Mouse (Mus musculus): Measurements from ENCODE around the gene Ccdc86. TPM values are rescaled to one million over a fixed set of nuclear protein-coding genes. Genes with fewer than 3 reads are reported as not detected.
A peak's percentile ranks its signal among the peaks of the same experiment; 100 is the strongest.

Ccdc86 gene
- polyA plus RNA-seq, 1 experiment from 2014 or later, result 19.4 TPM

GRCm38 (mm10) chr19:10924220-10924619 is 24.8 kb downstream of the Ccdc86 start:
- no peak overlapping the region for H3K4me2 ChIP-seq (replicated peaks)
- H3K9me3 ChIP-seq, result no peaks in the 10 kb centered on the region
- no peaks in the 10 kb centered on the region for H3K4me1 ChIP-seq
- H3K9ac ChIP-seq (replicated peaks), result no peak overlapping the region
- no peak for ATAC-seq (replicated peaks)
- H3K36me3 ChIP-seq, result no peaks in the 10 kb centered on the region
- no peak overlapping the region for H3K4me3 ChIP-seq
- 75% methylated on average over 4 of the region's 4 CpGs for WGBS
- no peak overlapping the region for H3K27ac ChIP-seq (replicated peaks)
- H3K27me3 ChIP-seq, result no peaks in the 10 kb centered on the region

GRCm38 (mm10) chr19:10921058-10921457 is 28.0 kb downstream of the Ccdc86 start:
- no peak for ATAC-seq (replicated peaks)
- no peaks in the 10 kb centered on the region for H3K27me3 ChIP-seq
- no peak overlapping the region for H3K4me3 ChIP-seq
- WGBS, result 79% methylated on average over 3 of the region's 3 CpGs
- H3K9me3 ChIP-seq, result no peaks in the 10 kb centered on the region
- no peaks in the 10 kb centered on the region for H3K36me3 ChIP-seq
- no peaks in the 10 kb centered on the region for H3K4me1 ChIP-seq
- no peak overlapping the region for H3K4me2 ChIP-seq (replicated peaks)
- no peak overlapping the region for H3K9ac ChIP-seq (replicated peaks)
- H3K27ac ChIP-seq (replicated peaks), result no peak overlapping the region

DNA sequence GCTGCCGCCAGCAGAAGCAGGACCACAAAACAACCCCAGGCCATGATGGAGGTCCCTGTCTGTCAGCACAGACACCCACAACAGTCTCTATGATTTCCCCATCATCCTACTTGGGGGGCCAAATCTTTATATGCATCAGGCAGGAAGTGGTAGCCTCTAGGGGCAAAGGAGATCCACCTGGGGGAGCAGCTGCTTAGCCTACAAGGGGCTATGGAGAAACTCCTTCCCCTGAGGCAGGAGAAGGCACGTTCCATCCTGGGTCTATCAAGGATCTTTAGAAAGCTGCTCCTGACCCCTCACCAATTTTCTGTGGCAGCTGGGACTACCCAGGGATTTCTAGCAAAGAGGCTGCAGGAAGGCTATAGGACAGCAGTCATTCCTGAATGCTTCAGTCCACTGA is 28.5 kb downstream of the Ccdc86 start, which contains the start of gene Zp1:
TSS of gene Zp1 (minus strand) at position 101 of the 400 bp plus-strand sequence.
- Histone ChIP-seq H3K9me3 (no peaks in the 10 kb centered on the region), H3K4me1 (no peaks in the 10 kb centered on the region), H3K27ac (replicated peaks) (no peak within 1 kb of the TSS), H3K36me3 (no peaks in the 10 kb centered on the region), H3K9ac (replicated peaks) (no peak within 1 kb of the TSS), H3K4me3 (no peak within 1 kb of the TSS), H3K4me2 (replicated peaks) (no peak within 1 kb of the TSS), H3K27me3 (no peaks in the 10 kb centered on the region)
- 82% methylated on average over 2 of the region's 2 CpGs for WGBS
- ATAC-seq (replicated peaks), result no peak

- 88% methylated on average over 10 of the region's 10 CpGs for WGBS
- no peak overlapping the region for H3K4me3 ChIP-seq
- H3K4me1 ChIP-seq, result no peaks in the 10 kb centered on the region
- no peak overlapping the region for H3K9ac ChIP-seq (replicated peaks)
- H3K27me3 ChIP-seq, result no peaks in the 10 kb centered on the region
- no peak overlapping the region for H3K4me2 ChIP-seq (replicated peaks)
- no peak overlapping the region for H3K27ac ChIP-seq (replicated peaks)
- H3K36me3 ChIP-seq, result no peaks in the 10 kb centered on the region
- H3K9me3 ChIP-seq, result no peaks in the 10 kb centered on the region
- peak; percentile 35; the same call in 1 of the 2 replicates for ATAC-seq (replicated peaks)
These were observed 30.6 kb downstream of the Ccdc86 start for GRCm38 (mm10) chr19:10918321-10918991.

DNA sequence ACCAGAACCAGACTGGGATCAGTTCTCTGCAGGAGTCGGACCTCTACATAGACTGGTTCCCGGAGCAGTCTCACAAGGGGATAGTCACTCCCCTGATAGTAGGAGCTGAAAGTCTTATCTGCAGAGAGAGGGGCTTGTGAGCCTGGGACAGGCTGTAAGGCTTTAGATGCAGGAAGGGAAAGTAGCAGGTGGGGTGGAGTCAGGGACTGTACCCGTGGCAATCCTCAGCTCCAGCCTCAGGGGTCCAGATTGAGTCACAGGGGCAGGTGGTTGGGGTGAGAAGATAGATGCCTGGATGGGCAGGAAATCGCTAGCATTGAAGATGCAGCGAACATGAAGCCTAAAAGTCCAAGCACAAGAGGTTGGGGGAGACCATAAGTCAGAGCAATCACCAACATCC is 32.6 kb downstream of the Ccdc86 start:
- no peak overlapping the region for H3K4me2 ChIP-seq (replicated peaks)
- H3K27me3 ChIP-seq, result no peaks in the 10 kb centered on the region
- H3K27ac ChIP-seq (replicated peaks), result no peak overlapping the region
- H3K9me3 ChIP-seq, result no peaks in the 10 kb centered on the region
- WGBS, result 70% methylated on average over 5 of the region's 5 CpGs
- no peak overlapping the region for H3K4me3 ChIP-seq
- H3K36me3 ChIP-seq, result no peaks in the 10 kb centered on the region
- H3K4me1 ChIP-seq, result no peaks in the 10 kb centered on the region
- ATAC-seq (replicated peaks), result no peak
- no peak overlapping the region for H3K9ac ChIP-seq (replicated peaks)

DNA sequence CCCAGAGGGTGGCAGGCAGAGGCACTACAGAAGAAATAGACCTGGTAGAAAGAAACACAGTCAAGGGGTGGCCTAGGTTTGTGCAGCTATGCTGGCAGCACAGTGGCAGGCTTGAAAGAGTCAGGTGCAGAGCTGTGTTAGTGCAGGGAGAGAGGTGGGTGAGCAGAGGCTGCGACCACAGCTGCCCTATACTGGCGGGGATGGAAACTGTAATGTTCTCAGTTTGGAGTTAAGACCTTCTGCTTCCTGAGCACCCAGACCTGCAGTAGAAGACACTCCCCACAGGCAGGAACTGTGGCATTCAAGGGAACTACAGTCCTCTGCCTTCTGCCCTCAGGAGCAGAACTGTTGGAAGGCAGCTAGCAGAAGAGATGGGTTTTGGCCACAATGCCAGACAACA is 34.2 kb downstream of the Ccdc86 start:
- WGBS, result 78% methylated on average over 2 of the region's 2 CpGs
- no peak overlapping the region for H3K9ac ChIP-seq (replicated peaks)
- no peak overlapping the region for H3K4me3 ChIP-seq
- H3K27me3 ChIP-seq, result no peaks in the 10 kb centered on the region
- no peaks in the 10 kb centered on the region for H3K9me3 ChIP-seq
- no peaks in the 10 kb centered on the region for H3K4me1 ChIP-seq
- ATAC-seq (replicated peaks), result no peak
- H3K36me3 ChIP-seq, result no peaks in the 10 kb centered on the region
- H3K27ac ChIP-seq (replicated peaks), result no peak overlapping the region
- H3K4me2 ChIP-seq (replicated peaks), result no peak overlapping the region

- 79% methylated on average over 7 of the region's 7 CpGs for WGBS
- Histone ChIP-seq H3K9me3 (no peaks in the 10 kb centered on the region), H3K9ac (replicated peaks) (no peak overlapping the region), H3K36me3 (no peaks in the 10 kb centered on the region), H3K27me3 (no peaks in the 10 kb centered on the region), H3K4me1 (no peaks in the 10 kb centered on the region), H3K4me3 (no peak overlapping the region), H3K4me2 (replicated peaks) (no peak overlapping the region), H3K27ac (replicated peaks) (no peak overlapping the region)
- ATAC-seq (replicated peaks), result no peak
These were observed 34.8 kb downstream of the Ccdc86 start for GRCm38 (mm10) chr19:10914291-10914690.

DNA sequence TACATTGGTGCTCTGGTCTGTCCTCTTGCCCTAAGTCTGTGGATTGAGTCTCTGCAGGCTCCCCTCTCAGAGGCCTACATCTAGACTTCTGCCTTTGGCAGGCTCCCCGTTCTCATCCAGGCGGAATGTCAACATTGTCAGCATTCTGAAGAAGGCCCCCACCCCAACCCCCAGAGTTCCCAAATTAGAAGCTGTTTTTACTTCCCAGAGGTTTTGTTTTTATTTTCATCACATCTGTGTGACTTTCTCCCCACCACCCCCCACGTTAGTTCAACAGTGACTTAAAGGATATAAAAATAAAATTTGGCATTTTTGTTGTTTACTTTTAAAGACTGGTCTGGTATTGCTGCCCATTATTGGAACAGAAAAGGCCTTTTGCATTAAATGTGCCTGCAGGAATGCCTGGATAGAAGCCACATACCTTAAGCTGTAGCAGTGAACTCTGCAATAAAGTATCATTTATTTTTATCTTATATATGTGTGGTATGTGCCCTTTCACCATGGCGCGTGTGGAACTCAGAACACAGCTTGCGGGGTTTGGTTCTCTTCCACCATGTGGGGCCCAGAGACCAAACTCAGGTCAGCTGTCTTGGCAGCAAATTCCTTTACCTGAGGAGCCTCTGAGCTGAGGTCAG is 39.9 kb downstream of the Ccdc86 start:
- H3K27ac ChIP-seq (replicated peaks), result no peak overlapping the region
- H3K4me1 ChIP-seq, result no peaks in the 10 kb centered on the region
- WGBS, result 83% methylated on average over 6 of the region's 6 CpGs
- no peaks in the 10 kb centered on the region for H3K27me3 ChIP-seq
- no peak overlapping the region for H3K4me2 ChIP-seq (replicated peaks)
- peaks cover 27% of the 10 kb centered on the region for H3K36me3 ChIP-seq
- no peak overlapping the region for H3K9ac ChIP-seq (replicated peaks)
- ATAC-seq (replicated peaks), result no peak
- H3K4me3 ChIP-seq, result no peak overlapping the region
- H3K9me3 ChIP-seq, result no peaks in the 10 kb centered on the region

- no peak overlapping the region for H3K27ac ChIP-seq (replicated peaks)
- H3K36me3 ChIP-seq, result peaks cover 40% of the 10 kb centered on the region
- H3K4me3 ChIP-seq, result no peak overlapping the region
- H3K27me3 ChIP-seq, result no peaks in the 10 kb centered on the region
- ATAC-seq (replicated peaks), result peak; percentile 57
- no peak overlapping the region for H3K9ac ChIP-seq (replicated peaks)
- H3K4me1 ChIP-seq, result no peaks in the 10 kb centered on the region
- H3K4me2 ChIP-seq (replicated peaks), result no peak overlapping the region
- 59% methylated on average over 3 of the region's 3 CpGs for WGBS
- no peaks in the 10 kb centered on the region for H3K9me3 ChIP-seq
These were observed 41.2 kb downstream of the Ccdc86 start for GRCm38 (mm10) chr19:10907891-10908290.

DNA sequence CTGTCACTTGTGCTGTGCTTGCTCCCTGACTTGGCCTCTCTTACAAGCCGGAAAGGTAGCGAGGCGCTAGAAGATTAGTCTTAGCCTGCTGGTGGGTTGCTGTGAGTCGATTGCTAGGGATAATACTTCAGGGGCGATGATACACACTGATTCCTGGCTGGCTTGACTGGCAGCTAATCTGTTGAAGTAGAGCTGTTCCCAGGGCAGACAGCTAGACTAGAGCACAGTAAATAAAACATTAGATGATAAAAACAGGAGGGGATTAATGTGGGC is 43.4 kb downstream of the Ccdc86 start:
- no peaks in the 10 kb centered on the region for H3K9me3 ChIP-seq
- H3K27me3 ChIP-seq, result no peaks in the 10 kb centered on the region
- 86% methylated on average over 5 of the region's 5 CpGs for WGBS
- H3K4me2 ChIP-seq (replicated peaks), result no peak overlapping the region
- peaks cover 62% of the 10 kb centered on the region for H3K36me3 ChIP-seq
- no peak overlapping the region for H3K27ac ChIP-seq (replicated peaks)
- H3K9ac ChIP-seq (replicated peaks), result no peak overlapping the region
- H3K4me3 ChIP-seq, result no peak overlapping the region
- no peak for ATAC-seq (replicated peaks)
- no peaks in the 10 kb centered on the region for H3K4me1 ChIP-seq

GRCm38 (mm10) chr19:10904927-10905727 is 43.9 kb downstream of the Ccdc86 start:
- no peak; the same call in 1 of the 2 replicates for ATAC-seq (replicated peaks)
- Histone ChIP-seq H3K9me3 (no peaks in the 10 kb centered on the region), H3K27ac (replicated peaks) (no peak overlapping the region), H3K4me3 (no peak overlapping the region), H3K4me2 (replicated peaks) (no peak overlapping the region), H3K36me3 (peaks cover 68% of the 10 kb centered on the region), H3K9ac (replicated peaks) (no peak overlapping the region), H3K27me3 (no peaks in the 10 kb centered on the region), H3K4me1 (no peaks in the 10 kb centered on the region)
- 67% methylated on average over 7 of the region's 7 CpGs for WGBS

GRCm38 (mm10) chr19:10904512-10904911 is 44.6 kb downstream of the Ccdc86 start:
- Histone ChIP-seq H3K9ac (replicated peaks) (no peak overlapping the region), H3K27ac (replicated peaks) (no peak overlapping the region), H3K4me1 (no peaks in the 10 kb centered on the region), H3K4me2 (replicated peaks) (no peak overlapping the region), H3K9me3 (no peaks in the 10 kb centered on the region), H3K36me3 (peaks cover 74% of the 10 kb centered on the region), H3K27me3 (no peaks in the 10 kb centered on the region), H3K4me3 (no peak overlapping the region)
- WGBS, result 93% methylated on average over 5 of the region's 5 CpGs
- ATAC-seq (replicated peaks), result no peak
